Mouse (Mus musculus): Measurements from ENCODE around the gene Bfsp1.

Bfsp1 gene

GRCm38 (mm10) chr2:143862484-143863231 lies at the start of gene Bfsp1:
Gene Bfsp1 (minus strand): TSS chr2:143863173.
- in situ Hi-C loops (cut with MboI): no loop called here

DNA sequence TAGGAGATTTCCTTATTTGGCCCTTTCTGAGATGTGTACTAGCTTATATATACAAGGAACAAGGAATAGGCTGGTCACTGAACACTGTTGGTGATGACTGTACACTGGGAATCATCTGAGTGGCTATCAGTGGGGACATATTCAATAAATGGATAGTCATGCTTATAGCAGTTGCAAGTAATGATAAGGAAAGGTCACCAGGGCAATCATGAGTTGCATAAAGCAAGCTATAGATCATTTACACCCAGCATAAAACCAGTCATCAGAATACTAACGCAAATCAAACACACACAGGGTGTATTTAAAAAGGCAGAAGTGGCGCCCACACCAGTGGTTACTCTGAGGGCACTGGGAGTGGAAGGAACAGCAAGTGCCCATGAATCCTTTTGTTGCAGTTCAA lies 49.2 kb upstream of the Bfsp1 start:
- in situ Hi-C loops (cut with MboI): no loop called here

- in situ Hi-C loops (cut with MboI): no loop called here
These were observed 46.3 kb upstream of the Bfsp1 start for GRCm38 (mm10) chr2:143909230-143909629.

- in situ Hi-C loops (cut with MboI): no loop called here
These were observed 41.9 kb upstream of the Bfsp1 start for GRCm38 (mm10) chr2:143904896-143905295.

DNA sequence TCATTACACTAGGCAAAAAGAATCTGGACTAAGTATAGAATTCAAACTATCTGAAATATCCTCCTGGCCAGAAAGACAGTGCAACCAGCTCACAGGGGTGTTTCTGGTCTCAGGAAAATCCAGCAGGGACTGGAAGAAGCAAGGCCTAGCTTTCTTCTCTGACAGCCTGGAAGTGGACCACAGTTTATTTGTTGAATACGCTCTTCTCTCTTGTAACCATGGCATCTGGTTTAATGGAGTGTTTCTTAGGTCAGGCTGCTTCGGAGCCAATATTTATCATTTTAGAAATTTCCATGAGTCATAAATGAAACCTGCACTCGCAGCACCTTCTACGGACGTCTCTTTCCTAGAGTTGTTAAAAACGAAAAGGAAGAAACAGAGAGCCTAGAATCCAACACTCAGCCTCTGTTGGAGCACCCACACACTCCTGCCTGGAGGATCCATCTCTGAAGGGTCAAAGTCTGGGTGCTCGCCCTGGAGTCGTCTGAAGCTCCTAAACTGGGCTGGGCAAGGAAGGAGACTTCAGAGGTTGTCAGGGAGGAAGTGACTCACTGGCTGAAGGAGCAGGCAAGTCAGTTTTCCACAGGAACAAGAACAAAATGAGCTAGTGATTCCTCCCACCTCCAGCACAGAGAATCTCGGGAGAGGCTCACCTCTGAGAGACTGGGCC lies 40.5 kb upstream of the Bfsp1 start:
- in situ Hi-C loops (cut with MboI): no loop called here

DNA sequence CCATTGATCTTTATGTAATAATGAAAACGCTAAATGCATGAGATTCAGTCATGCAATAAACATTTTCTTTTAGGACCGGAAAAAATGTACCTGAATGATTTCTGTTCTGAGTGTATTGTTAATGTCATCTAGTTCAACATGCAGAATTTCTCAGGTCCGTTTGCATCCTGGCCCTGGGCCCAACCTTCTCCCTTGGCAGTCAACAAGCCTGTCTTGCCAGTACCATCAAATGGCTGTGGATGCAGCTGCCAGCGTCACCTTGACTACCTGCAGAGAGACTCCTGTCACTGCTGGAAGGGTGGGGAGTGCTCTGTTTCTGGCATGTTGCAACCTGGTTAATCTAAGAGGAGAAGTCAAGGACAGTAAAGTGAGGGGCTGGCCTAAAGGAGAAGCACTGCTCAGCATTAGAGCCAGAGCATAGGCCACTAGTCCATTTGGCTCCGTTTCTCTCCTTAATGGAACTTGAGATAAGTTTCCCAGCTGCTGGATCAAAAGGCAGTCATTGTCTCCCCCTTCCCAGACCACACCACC lies 37.9 kb upstream of the Bfsp1 start:
- in situ Hi-C loops (cut with MboI): no loop called here

GRCm38 (mm10) chr2:143899470-143900220 lies 36.7 kb upstream of the Bfsp1 start:
- in situ Hi-C loops (cut with MboI): no loop called here

- in situ Hi-C loops (cut with MboI): no loop called here
These were observed 28.5 kb upstream of the Bfsp1 start for GRCm38 (mm10) chr2:143891302-143892048.

GRCm38 (mm10) chr2:143889860-143890433 lies 27.0 kb upstream of the Bfsp1 start:
- in situ Hi-C loops (cut with MboI): no loop called here

GRCm38 (mm10) chr2:143889131-143889859 lies 26.3 kb upstream of the Bfsp1 start:
- in situ Hi-C loops (cut with MboI): no loop called here

GRCm38 (mm10) chr2:143882606-143883288 lies 19.8 kb upstream of the Bfsp1 start:
- in situ Hi-C loops (cut with MboI): no loop called here

DNA sequence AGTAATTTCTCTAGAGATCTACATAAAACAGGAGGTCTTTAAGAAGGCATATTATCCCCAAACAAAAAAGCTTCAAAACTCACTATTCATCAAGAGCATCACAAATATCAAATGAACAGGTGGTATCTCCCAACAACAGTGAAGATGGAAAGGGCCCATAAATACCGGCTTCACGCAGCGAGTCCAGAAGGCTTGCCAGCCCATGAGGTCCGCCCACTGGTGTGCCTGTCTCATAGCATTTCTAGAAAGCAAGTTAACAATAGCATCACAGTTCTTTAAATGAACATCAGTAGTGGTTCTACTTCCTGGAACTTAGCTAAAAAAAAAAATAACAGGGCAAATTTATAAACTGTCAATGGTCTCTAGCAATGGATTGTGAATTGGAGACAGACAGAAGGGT lies 19.0 kb upstream of the Bfsp1 start:
- in situ Hi-C loops (cut with MboI): no loop called here

DNA sequence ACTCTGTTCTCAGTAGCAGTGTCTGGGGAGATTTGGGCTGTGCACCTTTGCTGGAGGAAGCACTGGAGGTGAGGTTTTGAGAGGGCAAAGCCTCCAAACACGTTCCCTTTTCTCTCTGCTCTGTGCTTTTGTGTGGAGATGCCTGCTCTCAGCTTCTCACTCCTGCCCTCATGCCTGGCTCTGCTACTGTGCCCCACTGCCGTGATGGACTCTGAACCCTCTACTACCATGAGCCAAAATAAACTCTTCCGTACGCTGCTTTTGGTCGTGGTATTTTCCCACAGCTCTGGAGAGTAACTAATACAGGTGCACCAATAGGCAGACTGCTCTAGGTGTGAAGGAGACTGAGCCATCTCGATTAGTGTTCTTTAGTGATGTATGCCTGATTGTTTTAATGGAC lies 16.3 kb upstream of the Bfsp1 start:
- in situ Hi-C loops (cut with MboI): no loop called here

GRCm38 (mm10) chr2:143876929-143877632 lies 14.1 kb upstream of the Bfsp1 start:
- in situ Hi-C loops (cut with MboI): no loop called here

DNA sequence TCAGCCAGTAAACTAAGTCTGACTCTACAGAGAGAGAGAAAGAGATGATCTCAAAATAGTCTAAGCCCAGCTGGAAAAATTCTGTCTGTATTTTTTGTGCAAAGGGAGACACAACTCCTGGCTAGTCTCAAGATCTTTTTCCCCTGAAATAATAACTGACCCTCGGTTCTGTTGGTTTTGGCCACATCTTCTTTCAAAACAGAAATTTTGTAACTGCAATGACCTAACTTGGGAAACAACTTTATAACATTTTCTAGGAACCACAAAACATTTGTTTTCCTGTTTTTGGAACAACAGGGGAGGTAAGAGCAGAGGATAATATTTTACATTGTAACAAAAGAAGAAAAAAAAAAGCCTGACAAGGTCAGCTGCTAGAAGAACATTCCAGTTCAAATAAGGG lies 13.1 kb upstream of the Bfsp1 start:
- in situ Hi-C loops (cut with MboI): no loop called here

DNA sequence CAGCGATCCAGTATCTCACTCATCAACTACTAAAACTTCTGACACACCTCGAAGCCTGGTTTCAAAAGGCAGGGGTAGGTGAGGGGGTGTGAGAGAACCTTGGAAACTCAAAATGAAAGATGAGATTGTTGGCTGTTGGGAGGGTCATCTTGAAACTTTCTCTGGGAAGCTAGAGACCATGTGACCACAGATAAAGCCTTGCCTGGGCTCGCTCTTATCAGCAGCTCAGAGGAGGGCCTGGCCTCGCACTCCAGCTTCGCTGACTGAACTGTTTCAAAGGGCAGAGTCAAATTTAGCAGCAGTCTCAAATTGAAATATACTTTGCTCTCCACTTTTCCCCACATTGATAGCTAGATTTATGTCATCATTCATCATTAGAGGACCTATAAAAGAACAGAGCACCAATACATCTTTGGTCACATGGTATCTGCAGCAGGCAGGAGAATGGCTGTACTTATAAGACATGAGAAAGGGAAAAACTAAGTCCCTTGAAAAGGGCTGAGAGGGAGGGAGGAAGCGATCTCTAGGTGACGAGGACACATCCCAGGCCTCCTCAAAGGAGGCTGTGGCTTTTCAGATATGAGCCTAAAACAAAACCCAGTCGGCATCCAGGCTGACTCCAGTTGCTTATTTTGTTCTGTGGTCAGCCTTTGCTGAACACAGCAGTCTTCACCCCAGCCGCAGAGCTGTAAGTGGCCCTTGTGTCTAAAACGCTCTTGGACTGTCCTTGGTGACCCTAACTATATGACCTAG lies 8.1 kb upstream of the Bfsp1 start:
- in situ Hi-C loops (cut with MboI): no loop called here

GRCm38 (mm10) chr2:143867326-143867725 lies 4.4 kb upstream of the Bfsp1 start:
- in situ Hi-C loops (cut with MboI): no loop called here

- in situ Hi-C loops (cut with MboI): no loop called here
These were observed 1.6 kb upstream of the Bfsp1 start for GRCm38 (mm10) chr2:143864600-143864999.

DNA sequence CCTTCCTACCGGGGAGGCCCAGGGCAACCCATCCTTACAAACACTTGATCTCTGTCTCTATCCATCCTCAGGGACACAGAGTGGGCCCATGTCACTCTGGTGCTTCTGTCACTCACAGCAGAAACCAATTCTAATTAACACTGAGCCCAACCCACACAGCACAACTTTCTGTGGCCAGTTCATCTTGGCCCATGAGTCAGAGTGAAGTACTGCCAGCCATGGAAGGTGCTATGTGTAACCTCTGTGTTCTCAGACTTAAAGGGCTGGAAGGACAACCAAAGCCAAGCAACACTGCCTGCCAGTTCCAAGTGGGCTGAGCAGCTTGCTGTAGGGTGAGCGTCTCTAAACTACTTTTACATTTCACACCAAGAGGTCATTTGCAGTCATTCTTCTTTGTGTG lies 3.8 kb downstream of the Bfsp1 start:
- in situ Hi-C loops (cut with MboI): no loop called here

Data from mature B cell (primary cell).